9 mouse cellular contexts compared by ENCODE assay signal in genomic region chrX:152926991-152927390, GRCm38 (mm10).
A peak's percentile ranks its signal among the peaks of the same experiment; 100 is the strongest.
DNase-seq lines count a peak whose midpoint lies in the region; ATAC-seq and TF ChIP-seq lines count a peak whose summit lies in the region.
"Had no signal": no experiment of that assay in that cellular context is flagged by ENCODE, and none has a peak within 500 bp of the region (broad histone marks: within the 10 kb centered on the region; RNA-seq: fewer than 3 reads in every experiment).

No protein-coding gene starts in this region.

- DNase-seq in kidney, postnatal 0 days (ENCODE audit: low spot score): peak; percentile 40
- peak; percentile 3 for DNase-seq in ES-CJ7 (ENCODE audit: low read depth, low spot score)
- DNase-seq in brain, adult 2 months (ENCODE audit: low read depth, low spot score): peak; percentile 42
- DNase-seq in kidney, postnatal 4 days: peak; percentile 29 to 39
- DNase-seq in right cerebral cortex, postnatal 14 days: peak; percentile 35
- DNase-seq in ovary, postnatal 10 days (ENCODE audit: low spot score): no peak

- no peak overlapping the region for H3K9ac ChIP-seq in kidney, postnatal 0 days (ENCODE audit: low read depth, low read length)
- no peak overlapping the region for H3K9ac ChIP-seq in kidney, embryonic 14.5 days (ENCODE audit: low read depth, low read length)
- H3K9ac ChIP-seq: embryonic facial prominence, embryonic 12.5 days had no signal

- H3K4me1 ChIP-seq in kidney, postnatal 0 days (replicated peaks; ENCODE audit: insufficient read depth, low read length): no peaks in the 10 kb centered on the region
- H3K4me1 ChIP-seq in kidney, embryonic 14.5 days (ENCODE audit: control insufficient read depth, insufficient read depth, low read length): no peaks in the 10 kb centered on the region
- H3K4me1 ChIP-seq: embryonic facial prominence, embryonic 12.5 days had no signal

- WGBS in kidney, postnatal 0 days: 49% methylated on average over 3 of the region's 3 CpGs
- WGBS in kidney, embryonic 14.5 days: 57% methylated on average over 3 of the region's 3 CpGs

- no peak overlapping the region for H3K4me2 ChIP-seq in kidney, postnatal 0 days (ENCODE audit: low read length)
- no peak overlapping the region for H3K4me2 ChIP-seq in kidney, embryonic 14.5 days (replicated peaks; ENCODE audit: low read depth, low read length)
- H3K4me2 ChIP-seq: embryonic facial prominence, embryonic 12.5 days had no signal

- H3K4me3 ChIP-seq in kidney, postnatal 0 days (replicated peaks; ENCODE audit: low read depth, low read length): no peak overlapping the region
- no peak overlapping the region for H3K4me3 ChIP-seq in kidney, embryonic 14.5 days (ENCODE audit: low read length)
- H3K4me3 ChIP-seq: embryonic facial prominence, embryonic 12.5 days had no signal

- TF ChIP-seq CTCF in kidney, postnatal 0 days (IDR thresholded peaks at IDR 0.05; ENCODE audit: low read depth): peak; percentile 72

- no peak for ATAC-seq in kidney, postnatal 0 days (replicated peaks; ENCODE audit: low FRiP score, low read depth)
- no peak for ATAC-seq in kidney, embryonic 14.5 days (ENCODE audit: low FRiP score, low TSS enrichment)
- no peak for ATAC-seq in megakaryocyte, adult 5-6 weeks (ENCODE audit: poor library complexity, severe bottlenecking)

- H3K9me3 ChIP-seq in kidney, postnatal 0 days (replicated peaks; ENCODE audit: low read length): no peaks in the 10 kb centered on the region
- H3K9me3 ChIP-seq in kidney, embryonic 14.5 days (ENCODE audit: control insufficient read depth, low read length): no peaks in the 10 kb centered on the region
- H3K9me3 ChIP-seq: embryonic facial prominence, embryonic 12.5 days had no signal

- no peaks in the 10 kb centered on the region for H3K36me3 ChIP-seq in kidney, postnatal 0 days (ENCODE audit: insufficient read depth, low read length)
- no peaks in the 10 kb centered on the region for H3K36me3 ChIP-seq in kidney, embryonic 14.5 days (ENCODE audit: control insufficient read depth, insufficient read depth, low read length)
- H3K36me3 ChIP-seq: embryonic facial prominence, embryonic 12.5 days had no signal

- no peaks in the 10 kb centered on the region for H3K27me3 ChIP-seq in kidney, postnatal 0 days (ENCODE audit: insufficient read depth, low read length)
- no peaks in the 10 kb centered on the region for H3K27me3 ChIP-seq in kidney, embryonic 14.5 days (ENCODE audit: control insufficient read depth, insufficient read depth, low read length)
- H3K27me3 ChIP-seq: embryonic facial prominence, embryonic 12.5 days had no signal

- H3K27ac ChIP-seq in kidney, postnatal 0 days: no peak overlapping the region
- H3K27ac ChIP-seq in kidney, embryonic 14.5 days (ENCODE audit: low read depth, low read length): no peak overlapping the region
- H3K27ac ChIP-seq: embryonic facial prominence, embryonic 12.5 days had no signal
